Mouse (Mus musculus) left cerebral cortex, postnatal 36 days (tissue): ENCODE measurements at regions not wholly inside any gene's neighbourhood (a gene's known extent, or its start where the extent isn't known, plus 50 kb on each side); places are given as distances from the start of the nearest gene placed in this dataset.

ENCODE experiments used
- DNase-seq, 2 experiments: peaks; one replicate each; pipeline ENCODE4 v3.0.0; 2021 to 2022; ENCODE audit warnings: low spot score in 2 of 2, mixed read lengths in 1 of 2
- intact Hi-C: fragments of 180-260 bp; cut with DNase I; formaldehyde crosslinking; loops from one replicate; pipeline ENCODE4 v1.15.1; 2025

DNA sequence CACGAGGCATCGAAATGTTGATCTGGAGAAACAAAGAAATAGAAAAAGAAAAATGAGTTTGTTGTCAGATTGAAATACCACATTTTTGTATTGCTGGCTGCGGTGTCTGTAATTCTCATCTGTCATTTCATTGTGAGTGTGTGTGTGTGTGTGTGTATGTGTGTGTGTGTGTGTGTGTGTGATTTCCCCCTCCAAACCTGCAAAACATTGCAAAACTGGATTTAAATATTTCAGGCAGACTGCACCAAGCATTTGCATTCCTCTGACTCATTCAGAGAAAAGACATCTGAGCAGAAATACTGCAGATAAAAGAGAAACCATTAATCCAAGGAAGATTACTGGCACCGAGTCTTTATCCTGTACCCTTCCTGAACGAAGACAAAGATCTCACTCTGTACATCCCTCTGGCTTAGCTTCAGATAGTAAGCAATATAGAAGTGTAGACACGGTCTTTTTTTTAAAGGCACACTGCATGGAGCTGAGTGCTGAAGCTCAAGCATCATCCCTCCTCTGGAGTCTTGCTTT is 196.1 kb downstream of the Tmem38b start:
- peak in 1 of 2 experiments; percentile 17 for DNase-seq
- intact Hi-C loops = no loop called here

- intact Hi-C loops = no loop called here
- no peak for DNase-seq
Measured at GRCm38 (mm10) chr4:54026919-54027318, 201.1 kb downstream of the Tmem38b start.

GRCm38 (mm10) chr4:54027565-54028237 is 201.9 kb downstream of the Tmem38b start:
- intact Hi-C loops = no loop called here
- DNase-seq = no peak

DNA sequence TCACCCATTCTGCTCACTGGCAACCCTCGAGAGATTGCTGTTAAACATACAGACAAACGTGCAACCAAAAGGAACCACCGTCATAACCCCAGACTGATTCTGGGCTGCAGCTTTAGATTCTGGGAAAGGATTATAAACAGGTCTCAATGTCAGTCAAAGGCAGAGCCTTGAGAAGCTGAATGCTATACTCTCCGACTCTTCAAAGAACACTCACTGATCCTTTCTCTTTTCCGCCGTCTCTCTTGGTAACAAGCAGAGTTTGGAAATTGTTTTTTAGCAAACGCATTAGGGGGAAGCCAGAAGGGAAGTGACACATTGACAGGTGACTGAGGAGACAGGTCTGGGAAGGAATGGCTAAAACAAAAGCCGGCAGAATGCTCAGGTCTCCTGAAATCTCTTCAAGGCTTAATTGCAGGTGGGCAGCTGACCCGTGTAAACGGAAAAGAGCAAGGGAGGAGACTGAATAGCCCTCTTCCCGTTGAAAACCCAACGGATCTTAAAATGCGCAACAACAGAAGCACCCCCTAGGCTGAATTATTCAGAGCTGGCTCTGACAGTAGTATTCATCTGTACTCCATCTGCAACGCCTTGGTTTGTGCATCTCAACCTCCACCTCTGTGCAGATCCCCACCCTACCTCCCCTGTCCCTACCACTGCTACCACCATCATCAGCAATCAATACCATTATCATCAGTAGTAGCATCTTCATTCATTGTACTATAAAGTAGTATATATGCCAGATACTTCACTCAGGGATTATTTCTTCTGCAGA is 219.6 kb downstream of the Tmem38b start:
- intact Hi-C loops = no loop called here
- DNase-seq = no peak

- peak; percentile 16 to 25 for DNase-seq
- intact Hi-C loops = no loop called here
Measured at GRCm38 (mm10) chr4:54064331-54064730, 238.5 kb downstream of the Tmem38b start.

GRCm38 (mm10) chr4:54071951-54072350 is 246.1 kb downstream of the Tmem38b start:
- no peak for DNase-seq
- intact Hi-C loops = no loop called here

- no peak for DNase-seq
- intact Hi-C loops = no loop called here
Measured at GRCm38 (mm10) chr4:54072482-54072881, 246.6 kb downstream of the Tmem38b start.

GRCm38 (mm10) chr4:54072932-54073331 is 247.1 kb downstream of the Tmem38b start:
- intact Hi-C loops = no loop called here
- DNase-seq = no peak

GRCm38 (mm10) chr4:54073483-54073882 is 247.6 kb downstream of the Tmem38b start:
- intact Hi-C loops = no loop called here
- DNase-seq = peak; percentile 49 to 52

DNA sequence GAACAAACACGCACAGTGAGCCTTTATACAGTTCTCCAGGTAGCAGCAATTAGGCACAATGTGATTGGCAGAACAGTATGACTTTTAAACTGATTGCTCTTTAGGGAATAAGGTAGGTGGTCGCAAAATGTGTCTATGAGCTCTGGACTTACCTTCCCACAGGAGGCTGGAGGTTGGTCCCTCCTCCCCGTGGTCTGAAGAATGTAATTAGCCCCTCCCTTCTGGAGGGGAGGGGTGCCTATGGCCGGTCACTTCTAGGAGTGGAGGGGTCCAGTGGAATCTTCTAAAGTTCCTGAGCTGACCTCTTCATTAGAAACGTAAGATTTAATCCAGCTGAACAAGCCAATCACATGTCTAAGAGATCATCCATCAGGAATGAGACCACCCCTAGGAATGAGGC is 248.4 kb downstream of the Tmem38b start:
- intact Hi-C loops = no loop called here
- no peak for DNase-seq

DNA sequence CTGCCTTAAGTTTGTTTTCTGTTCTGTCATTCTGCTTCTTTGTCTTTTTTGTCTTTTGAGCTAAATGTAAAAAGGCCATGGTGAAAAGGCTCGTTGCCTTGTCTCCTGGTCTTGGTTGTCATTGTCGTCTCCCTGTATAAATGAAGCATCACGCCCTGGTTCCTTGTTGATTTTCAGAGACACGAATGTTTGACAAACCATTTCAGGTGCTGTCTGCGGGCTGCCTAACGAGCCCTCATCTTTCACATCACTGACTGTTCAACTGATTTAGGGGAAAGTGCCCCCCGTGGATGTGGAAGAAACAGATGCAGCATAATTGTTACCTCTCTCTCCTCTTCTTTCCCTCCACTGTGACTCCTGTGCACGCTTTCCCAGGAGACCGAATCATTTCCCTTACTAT is 254.7 kb downstream of the Tmem38b start:
- intact Hi-C loops = no loop called here
- no peak for DNase-seq

GRCm38 (mm10) chr4:54081411-54081810 is 255.6 kb downstream of the Tmem38b start:
- no peak for DNase-seq
- intact Hi-C loops = no loop called here

GRCm38 (mm10) chr4:54084747-54085146 is 258.9 kb downstream of the Tmem38b start:
- no peak for DNase-seq
- intact Hi-C loops = no loop called here

GRCm38 (mm10) chr4:54094285-54094997 is 268.6 kb downstream of the Tmem38b start:
- intact Hi-C loops = no loop called here

DNA sequence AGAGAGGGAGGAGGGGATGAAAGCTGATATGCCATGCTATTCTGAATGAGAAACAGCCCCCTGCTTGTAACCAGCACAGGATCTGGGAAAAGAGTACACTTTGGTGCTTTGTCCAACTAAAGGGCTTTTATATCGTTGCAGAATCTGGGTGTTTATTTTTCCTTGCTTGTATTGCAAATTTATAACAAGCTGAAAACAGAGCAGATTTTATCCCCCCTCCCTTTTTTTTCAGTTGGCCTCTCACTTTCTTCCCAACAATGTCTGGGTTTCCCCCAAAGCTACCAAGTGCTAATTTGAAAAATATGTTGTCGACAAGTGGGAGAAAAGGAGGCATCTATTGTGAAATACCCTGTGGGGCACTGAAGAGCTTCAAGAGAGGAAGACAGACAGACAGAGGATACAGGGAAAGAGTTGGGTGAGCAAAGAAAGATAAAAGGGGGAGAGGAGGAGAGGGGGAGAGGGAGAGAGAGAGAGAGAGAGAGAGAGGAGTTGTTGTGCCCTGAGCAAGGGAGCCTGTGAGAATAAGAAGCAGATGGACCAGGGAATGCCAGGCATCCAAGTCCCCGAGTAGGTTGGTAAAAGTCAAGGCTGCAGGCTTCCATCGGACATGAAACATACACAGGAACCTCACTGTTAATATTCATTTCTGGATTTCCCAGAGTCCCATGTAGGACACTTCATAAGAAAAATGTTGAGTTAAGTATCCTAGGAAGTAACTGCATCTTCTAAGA is 269.5 kb downstream of the Tmem38b start:
- DNase-seq = no peak
- intact Hi-C loops = no loop called here

More at GRCm38 (mm10) chr4:54094285-54094997, 268.6 kb downstream of the Tmem38b start:
- DNase-seq = no peak

DNA sequence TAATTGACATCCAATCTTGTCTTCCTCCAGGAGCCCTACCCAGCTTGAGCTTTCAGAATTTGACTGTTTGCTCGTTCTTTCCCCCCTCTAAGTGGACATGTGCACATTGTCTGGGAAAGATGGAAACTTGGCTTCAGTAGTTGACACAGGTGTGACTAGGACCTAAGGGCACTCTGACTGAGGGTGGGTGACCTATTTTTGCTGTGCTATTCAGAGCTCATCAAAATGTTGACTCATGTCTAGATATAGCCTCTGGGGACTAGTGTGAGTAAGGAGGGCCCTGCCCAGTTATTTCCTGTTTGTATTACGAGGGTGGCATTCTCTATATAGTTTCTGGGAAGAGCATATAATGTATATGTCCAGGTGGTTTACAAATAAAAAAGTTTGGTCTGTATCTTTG is 271.7 kb downstream of the Tmem38b start:
- intact Hi-C loops = no loop called here
- DNase-seq = no peak

- intact Hi-C loops = no loop called here
Measured at GRCm38 (mm10) chr4:54100282-54100681, 274.4 kb downstream of the Tmem38b start.

GRCm38 (mm10) chr4:54106976-54107375 is 281.1 kb downstream of the Tmem38b start:
- intact Hi-C loops = no loop called here
- no peak for DNase-seq

More at GRCm38 (mm10) chr4:54100282-54100681, 274.4 kb downstream of the Tmem38b start:
- DNase-seq = no peak

- no peak for DNase-seq
- intact Hi-C loops = no loop called here
Measured at GRCm38 (mm10) chr4:54116310-54116709, 290.5 kb downstream of the Tmem38b start.
